Mouse (Mus musculus): ENCODE data around the gene Cflar.
"Not testable (repeated sequence)": the region's sequence is repeated elsewhere in the genome, so short reads cannot be mapped to it uniquely, and the experiment has no call there.

GRCm38 (mm10) chr1:58761391-58762275 lies 50.3 kb downstream of the Cflar start:
- not testable (repeated sequence) for TF ChIP-seq POLR2A (IDR thresholded peaks at IDR 0.05; ENCODE audit: borderline replicate concordance, low read depth, low read length)
- TF ChIP-seq CTCF (IDR thresholded peaks at IDR 0.05; ENCODE audit: low read depth, low read length), result peak; percentile 30; the same call in 1 of the 2 replicates

Measured in bone marrow macrophage, adult 2 months (primary cell).